Mouse (Mus musculus): ENCODE measurements at regions not wholly inside any gene's neighbourhood (a gene's known extent, or its start where the extent isn't known, plus 50 kb on each side); places are given as distances from the start of the nearest gene placed in this dataset.

DNA sequence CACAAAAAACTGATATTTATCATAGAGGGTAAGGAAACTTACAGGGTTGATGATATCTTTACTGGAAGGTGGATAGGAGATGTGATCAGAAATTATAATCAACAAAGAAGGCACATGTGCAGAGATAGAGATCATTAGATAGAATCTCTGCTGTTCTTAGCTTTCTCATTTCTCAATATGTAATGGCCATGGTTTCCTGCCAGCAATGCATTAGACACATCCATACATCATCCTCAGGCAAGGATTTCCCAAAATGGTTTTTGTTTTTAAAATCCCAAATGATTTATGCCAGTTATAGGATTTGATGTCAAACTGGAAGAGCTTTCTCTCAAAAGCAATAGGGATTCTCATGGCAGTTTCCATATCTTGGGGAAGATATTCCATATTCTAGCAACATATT lies 52.0 kb upstream of the C030005K15Rik start:
- no peak for DNase-seq

GRCm38 (mm10) chr10:97779335-97779734 lies 52.8 kb upstream of the C030005K15Rik start:
- DNase-seq, result no peak

- DNase-seq, result no peak
These were observed 67.2 kb upstream of the C030005K15Rik start for GRCm38 (mm10) chr10:97793804-97794203.

DNA sequence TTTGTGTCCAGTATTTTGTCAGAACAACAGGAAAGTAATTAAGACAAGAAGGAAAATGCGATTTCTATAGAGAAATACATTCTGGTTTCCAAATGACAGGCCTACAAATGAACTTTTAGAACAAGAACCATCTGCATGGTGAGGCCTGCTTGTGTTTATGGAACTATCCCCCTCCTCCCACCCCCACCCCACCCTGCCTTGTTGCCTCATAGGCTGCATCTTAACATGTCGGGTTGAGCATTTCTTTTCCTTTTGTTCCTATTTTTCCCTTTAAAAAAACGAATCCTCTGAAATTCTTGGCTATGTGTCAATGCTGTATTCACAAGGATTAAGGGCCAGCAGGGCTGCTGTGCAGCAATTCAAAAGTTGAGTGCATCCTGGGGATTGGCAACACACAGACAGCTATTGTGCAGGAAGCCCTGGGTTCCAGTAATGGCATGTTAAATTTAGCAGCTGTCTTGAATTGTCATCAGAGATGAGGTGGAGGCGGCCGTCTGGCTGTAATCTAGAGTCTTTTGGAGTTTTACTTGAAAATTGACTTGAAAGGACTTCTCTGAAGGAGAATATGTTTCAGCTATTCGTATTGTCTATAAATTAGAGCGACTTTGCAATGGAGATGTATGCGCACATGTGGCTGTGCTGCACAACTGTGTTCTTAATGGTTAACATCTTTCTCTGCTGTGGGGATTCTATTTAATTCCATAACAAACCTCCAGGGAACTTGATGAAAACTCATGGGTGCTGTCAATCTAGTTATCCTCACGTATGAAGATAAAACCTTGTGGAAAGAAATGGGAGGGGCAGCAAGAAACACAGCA lies 75.1 kb upstream of the C030005K15Rik start:
- no peak for DNase-seq

DNA sequence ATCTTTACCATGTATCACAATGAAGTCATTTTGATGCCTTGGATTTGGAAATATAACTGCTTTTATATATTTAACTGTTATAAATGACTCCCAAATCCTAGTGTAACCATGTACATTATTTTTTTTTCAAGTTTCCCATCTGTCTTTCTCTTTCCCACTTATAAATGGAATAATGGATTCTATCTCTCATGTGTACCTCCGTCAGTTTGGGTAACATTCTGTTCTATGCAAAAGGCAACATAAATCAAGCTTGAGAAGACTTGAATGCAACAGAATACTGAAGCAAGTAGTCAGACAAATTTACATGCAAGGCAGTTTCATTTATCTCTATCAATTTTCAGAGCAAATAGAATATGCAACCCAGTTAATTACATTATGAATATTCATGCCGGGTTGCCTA lies 81.4 kb upstream of the C030005K15Rik start:
- no peak for DNase-seq

- no peak for DNase-seq
These were observed 116.0 kb upstream of the C030005K15Rik start for GRCm38 (mm10) chr10:97842574-97842973.

DNA sequence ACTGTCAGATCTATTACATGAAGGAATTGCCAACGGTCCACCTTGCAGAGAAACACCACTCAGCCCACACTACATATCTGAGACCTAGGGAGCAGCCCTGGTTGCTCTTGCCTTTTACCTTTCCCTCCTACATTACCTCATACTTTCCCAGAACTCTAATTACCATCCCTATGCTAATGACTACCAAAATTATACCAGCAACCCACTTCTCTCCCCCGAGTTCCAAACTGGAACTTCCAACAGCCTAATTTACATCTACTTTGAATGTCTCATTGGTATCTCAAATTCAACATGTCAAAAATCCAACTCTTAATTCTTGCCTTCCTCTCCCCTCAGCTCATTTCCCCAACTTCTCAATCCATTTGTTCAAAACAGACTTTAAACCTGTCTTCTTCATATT lies 124.9 kb upstream of the C030005K15Rik start:
- DNase-seq, result no peak

DNA sequence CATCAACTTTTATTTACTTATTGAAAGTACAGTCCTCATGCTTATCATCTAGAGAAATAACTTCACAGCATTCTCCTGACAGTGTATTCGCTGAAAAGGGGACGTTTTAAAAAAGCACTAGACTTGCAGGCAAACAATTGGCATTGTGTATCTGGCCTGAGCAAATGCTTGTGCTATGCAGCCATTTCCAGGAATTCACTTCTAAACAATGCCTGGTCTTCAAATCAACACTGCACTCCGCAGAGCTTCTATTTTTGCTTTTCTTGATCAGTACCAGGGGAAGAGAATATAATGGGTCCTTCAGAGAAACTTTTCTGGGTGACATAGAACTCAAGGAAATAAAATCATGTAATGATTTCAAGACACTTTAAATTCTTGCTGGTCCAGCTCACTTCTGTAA lies 150.5 kb upstream of the C030005K15Rik start:
- DNase-seq, result no peak

DNA sequence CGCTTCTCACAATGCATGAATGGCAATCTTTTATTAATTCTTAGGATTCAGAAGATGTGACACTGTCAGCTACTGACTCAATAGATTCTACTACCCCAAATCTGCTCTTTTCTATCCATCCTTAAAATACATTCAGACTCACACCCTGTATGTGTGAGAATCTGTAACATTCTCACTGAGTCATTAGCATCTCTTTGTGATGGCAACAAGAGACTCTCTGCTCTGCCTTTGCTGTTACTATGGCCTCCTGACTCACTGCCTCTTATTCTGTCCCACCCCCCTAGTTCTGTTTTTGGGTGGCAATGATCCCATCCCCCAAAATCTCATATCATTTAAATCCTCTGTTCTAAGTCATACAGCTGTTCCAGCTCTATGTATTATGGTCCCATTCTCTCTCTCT lies 159.5 kb upstream of the C030005K15Rik start:
- DNase-seq, result no peak

DNA sequence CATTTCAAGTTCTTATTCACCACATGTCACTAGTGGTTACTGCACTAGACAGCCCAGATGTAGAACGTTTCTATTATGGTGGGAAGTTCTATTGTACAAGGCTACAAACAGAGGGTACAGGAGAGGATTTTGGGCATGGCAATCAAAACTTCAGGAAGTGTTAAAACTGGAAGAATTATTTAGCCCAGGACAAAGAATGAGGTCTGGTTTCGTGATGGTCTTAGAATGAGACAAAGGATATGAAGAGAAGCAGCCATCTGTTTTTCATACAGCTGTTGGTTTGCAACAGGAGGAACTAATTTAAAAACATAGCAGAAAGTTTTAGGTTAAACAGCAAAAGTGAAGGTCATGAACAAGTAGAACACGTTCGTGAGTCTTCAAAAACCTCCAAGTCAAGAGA lies 179.2 kb upstream of the C030005K15Rik start:
- DNase-seq, result no peak

DNA sequence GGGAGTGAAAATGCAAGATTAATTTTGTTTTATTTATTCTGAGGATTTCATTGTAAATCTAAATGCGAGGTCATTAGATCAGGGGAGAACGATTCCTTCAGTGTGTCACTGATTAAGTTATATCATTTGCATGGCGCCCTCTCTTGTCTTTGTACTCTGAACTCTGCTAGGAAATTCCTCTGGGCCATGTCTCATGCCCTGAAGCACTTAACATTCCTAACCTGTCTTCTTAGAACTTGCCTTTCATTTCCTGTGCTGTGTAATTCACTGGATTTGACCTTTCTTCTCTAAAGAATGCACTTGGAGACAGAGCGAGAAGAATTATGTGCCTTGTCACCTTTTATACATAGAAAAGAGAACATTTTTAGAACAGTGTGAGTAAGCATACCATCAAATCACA lies 199.0 kb upstream of the C030005K15Rik start:
- no peak for DNase-seq

GRCm38 (mm10) chr10:97940345-97940744 lies 213.8 kb upstream of the C030005K15Rik start:
- DNase-seq, result no peak

GRCm38 (mm10) chr10:97965881-97966280 lies 239.3 kb upstream of the C030005K15Rik start:
- DNase-seq, result no peak

- DNase-seq, result no peak
These were observed 240.4 kb upstream of the C030005K15Rik start for GRCm38 (mm10) chr10:97966931-97967330.

DNA sequence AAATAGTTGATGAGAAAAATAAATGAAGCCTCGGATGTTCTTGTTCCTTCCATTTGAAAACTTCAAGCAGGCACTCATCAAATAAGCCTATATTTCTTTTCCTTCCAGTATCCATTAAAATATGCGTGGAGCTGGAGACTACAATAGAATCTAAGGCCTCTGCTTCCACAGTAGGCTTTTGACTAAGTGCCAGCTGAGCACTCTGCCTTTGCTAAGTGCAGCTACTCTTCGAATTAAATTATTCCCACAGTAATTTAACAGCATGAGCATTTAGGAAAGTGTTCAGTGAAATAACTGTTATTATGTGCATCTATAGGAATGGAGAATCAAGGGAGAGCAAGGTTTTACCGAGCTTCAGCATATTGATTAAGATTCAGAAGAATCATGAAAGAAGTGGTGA lies 280.5 kb upstream of the C030005K15Rik start:
- no peak for DNase-seq

- DNase-seq, result no peak
These were observed 281.8 kb upstream of the C030005K15Rik start for GRCm38 (mm10) chr10:98008355-98008754.

- no peak for DNase-seq
These were observed 286.4 kb upstream of the C030005K15Rik start for GRCm38 (mm10) chr10:98012916-98013315.

- DNase-seq, result no peak
These were observed 288.7 kb upstream of the C030005K15Rik start for GRCm38 (mm10) chr10:98014985-98015902.

GRCm38 (mm10) chr10:98016596-98017304 lies 290.2 kb upstream of the C030005K15Rik start:
- DNase-seq, result no peak

DNA sequence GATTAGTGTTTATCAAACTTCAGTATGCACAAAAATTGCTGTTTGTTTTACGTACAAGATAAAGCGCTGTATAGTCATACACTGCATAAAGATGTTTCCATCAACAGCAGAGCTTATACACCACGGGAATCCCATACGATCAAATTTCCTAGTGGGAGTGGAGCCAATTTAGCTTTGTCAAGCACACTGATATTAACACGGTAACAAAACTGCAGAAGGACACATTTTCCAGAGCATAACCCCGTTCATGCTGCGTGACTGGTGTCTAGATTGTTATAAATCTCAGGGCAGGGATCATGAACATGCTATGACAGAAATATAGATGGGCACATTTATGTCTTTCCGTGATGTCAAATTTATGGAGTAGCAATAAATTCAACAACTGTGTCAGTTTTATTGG lies 302.6 kb upstream of the C030005K15Rik start:
- DNase-seq, result no peak

GRCm38 (mm10) chr10:98029621-98030020 lies 303.1 kb upstream of the C030005K15Rik start:
- DNase-seq, result no peak

GRCm38 (mm10) chr10:98032661-98033060 lies 306.1 kb upstream of the C030005K15Rik start:
- DNase-seq, result no peak

DNA sequence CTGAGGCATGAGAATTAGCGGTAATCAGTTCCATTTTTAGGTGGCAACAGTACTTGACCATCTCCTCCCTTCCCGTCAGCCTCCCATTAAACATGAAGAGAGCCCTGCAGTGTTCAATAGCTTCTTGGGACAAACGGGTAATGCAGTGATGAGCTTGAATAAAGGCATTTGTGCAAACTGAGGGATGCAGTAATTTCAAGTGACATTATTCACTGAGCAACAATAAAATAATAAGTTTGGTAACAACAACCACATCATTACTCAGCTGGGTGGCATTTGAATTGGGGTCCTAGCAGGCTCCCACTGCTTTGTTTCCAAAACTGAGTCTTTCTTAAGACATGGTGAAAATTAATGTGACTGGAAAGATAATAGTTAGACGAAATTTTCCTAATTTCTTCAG lies 315.2 kb upstream of the C030005K15Rik start:
- no peak for DNase-seq
